Mouse (Mus musculus) activated CD4-positive, CD25-positive, alpha-beta regulatory T cell, adult 4 months (primary cell): ENCODE data around the gene Ski. TPM values are rescaled to one million over a fixed set of nuclear protein-coding genes. Genes with fewer than 3 reads are reported as not detected.
A peak's percentile ranks its signal among the peaks of the same experiment; 100 is the strongest.
"Not testable (repeated sequence)": the region's sequence is repeated elsewhere in the genome, so short reads cannot be mapped to it uniquely, and the experiment has no call there.

Source experiments
- ATAC-seq: one replicate; pipeline ENCODE4 v1.8.0; 2017
- polyA plus RNA-seq, 2 experiments: library from polyadenylated mRNA; unstranded; fragments of 100-300 nt; shearing (Covaris generic); gene quantifications; one replicate each; pipeline ENCODE4 v1.2.1; 2017

The Ski gene
- 10 to 100 TPM; 24.7 to 25.0 TPM for polyA plus RNA-seq

- ATAC-seq: no peak
These were observed at the start of gene Ski for GRCm38 (mm10) chr4:155222552-155222840. TSS of gene Ski (minus strand) at chr4:155222592.

GRCm38 (mm10) chr4:155268382-155268781 lies 46.0 kb upstream of the Ski start:
- no peak for ATAC-seq

DNA sequence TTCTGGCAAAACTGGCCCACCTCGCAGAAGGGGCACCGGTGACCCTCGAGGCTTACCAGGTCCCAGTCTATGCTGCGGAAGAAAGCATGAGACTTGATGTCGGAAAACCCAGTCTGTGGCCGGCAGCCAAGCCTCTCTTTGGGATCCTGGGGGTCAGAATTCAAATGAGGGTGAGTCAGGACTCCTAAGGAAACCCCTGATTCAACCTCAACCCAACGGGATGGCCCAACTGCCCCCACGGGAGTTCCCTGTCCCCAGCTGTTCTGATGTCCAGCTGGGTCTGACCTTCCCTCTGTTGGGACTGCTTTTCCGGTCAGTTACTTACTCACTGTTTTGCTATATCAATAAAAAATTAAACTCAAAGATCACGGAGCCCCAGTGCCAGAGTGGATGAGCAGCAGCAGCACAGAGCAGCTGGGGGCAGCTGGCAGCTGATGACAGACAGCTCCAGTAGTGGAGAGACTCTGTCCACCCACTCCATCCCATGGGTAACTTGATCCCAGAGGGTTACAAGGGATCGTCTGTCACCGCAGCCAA lies 45.3 kb upstream of the Ski start:
- no peak for ATAC-seq

DNA sequence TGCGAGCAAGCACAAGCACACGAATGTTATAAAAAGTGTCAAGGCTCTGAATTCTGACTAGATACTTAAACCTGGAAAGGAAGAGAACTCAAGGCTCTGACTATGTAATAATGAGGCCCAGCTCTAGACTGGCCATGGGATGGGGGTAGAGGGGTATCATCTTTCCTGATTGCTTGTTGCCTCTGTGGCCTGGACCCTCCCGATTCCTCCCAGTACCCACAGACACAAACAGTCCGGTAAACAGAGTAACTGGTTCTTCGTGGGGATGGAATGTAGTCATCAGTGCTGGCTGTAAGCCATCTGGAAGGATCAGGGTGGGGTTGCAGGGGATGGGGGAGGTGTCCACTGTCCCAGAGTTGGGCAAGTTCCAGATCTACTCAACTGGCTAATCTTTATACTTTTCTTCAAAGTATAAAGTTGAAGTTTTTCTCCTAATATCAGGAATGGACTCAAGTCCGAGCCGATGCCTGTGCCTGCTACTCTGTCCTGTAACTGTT lies 44.7 kb upstream of the Ski start:
- no peak for ATAC-seq

DNA sequence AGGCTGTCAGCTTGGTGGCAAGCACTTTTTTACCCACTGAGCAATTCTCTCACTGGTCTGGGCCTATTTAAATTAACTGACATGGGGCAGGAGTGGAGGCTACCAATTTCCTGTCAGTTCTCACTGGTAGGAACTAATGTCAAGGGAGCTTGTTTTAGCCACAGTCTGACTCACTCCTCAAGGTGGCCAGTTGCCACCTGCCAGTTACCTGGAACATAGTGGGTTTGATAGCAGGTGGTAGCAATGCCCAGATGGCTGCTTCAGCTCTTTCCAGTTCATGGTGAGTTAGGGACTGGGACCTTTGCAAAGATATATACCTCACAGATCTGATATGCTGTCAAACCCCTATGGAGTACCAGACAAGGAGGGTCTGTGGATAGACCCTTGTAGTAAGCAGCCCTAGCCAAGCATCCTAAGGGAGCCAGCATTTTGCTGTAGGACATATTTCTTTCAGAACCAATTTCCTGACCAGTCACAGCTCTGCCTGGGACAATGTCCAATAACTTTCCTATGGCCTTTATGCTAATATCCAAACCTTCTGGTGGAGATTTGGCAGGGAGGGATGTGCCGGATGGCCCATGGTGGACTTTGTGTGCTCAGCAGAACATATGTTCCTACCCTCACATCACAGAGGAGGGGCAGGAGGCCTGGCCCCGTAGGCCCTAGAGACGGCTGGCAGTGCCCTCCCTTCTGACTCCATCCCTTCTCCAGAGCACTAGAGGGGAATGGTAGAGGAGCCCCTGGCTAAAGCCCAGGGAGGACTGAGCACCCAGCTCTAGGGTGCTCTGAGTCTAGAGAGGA lies 42.3 kb upstream of the Ski start:
- ATAC-seq: no peak

GRCm38 (mm10) chr4:155252253-155252652 lies 29.9 kb upstream of the Ski start:
- ATAC-seq: no peak

DNA sequence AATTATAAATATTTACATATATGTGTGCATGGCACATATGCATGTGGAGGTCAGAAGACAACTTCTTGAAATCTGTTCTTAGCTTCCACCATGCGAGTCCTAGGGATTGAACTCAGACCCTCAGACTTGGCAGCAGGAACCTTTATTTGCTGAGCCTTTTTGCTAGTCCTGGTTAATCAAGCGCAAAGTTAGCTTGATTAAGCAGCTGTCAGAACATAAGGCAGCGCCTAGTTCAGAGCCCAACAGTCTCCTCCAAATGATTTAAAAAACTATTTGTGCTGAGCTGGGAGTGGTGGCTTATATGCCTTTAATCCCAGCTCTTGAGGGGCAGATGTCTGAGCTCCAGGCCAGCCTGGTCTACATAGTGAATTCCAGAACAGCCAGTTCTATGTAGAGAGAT lies 28.8 kb upstream of the Ski start:
- no peak for ATAC-seq

DNA sequence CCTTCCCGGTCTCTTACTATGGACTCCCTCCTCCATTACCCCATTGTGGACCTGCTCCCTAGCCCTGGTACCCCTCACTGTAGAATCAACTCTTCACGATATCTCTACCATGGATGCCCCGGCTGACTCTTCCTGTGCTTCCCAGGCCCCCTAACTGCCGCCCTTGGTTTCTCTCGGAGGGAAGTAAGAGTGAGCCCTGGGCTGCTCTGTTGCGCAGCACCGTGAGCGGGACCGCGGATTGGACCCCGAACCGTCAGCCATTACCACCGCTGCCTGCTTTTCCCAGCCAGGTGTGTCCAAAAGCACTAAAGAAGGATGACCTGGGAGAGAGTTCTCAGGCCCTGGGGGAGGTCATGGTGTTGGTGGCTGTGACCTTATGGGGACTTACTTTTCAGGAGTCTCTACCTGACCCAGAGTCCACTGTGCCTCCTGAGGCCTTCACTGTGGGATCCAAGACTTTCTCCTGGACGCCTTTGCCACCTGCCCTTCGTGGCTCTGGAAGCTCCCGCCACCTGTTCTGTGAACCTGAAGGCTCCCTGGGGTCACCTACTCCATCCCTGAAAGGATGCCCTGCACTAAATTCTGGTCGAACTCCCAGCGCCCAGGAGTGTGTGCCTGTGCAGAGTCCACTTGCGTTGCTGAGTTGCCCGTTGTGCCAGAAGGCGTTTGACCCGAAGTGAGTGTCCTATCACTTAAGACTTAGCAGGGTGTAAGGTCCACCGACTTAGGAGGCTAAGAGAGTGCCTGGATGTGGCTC lies 28.1 kb upstream of the Ski start:
- ATAC-seq: peak; percentile 20

GRCm38 (mm10) chr4:155249648-155250351 lies 27.4 kb upstream of the Ski start, which contains the start of gene Faap20:
TSS of gene Faap20 (plus strand) at chr4:155249802.
- ATAC-seq: peak; percentile 84

DNA sequence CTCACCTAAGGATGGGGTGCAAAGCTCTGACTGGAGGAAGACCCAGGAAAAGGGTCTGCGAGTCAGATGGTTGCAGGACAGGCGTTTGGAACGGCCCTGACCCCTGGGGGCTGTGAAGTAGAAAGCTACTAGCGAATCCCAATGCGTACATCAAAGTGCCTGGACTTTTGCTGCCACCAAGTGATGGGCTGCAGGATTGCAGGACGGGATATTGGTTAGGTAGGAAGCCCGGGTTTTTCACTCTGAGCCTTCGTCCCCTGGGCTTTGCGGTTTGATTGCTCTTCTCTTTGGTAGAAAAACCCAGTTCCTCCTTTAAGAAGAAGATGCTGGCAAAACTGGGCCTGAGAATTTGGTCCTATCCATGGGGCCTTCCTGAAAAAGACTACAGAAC lies 26.9 kb upstream of the Ski start:
- peak; percentile 62 for ATAC-seq

GRCm38 (mm10) chr4:155248054-155248453 lies 25.7 kb upstream of the Ski start:
- ATAC-seq: not testable (repeated sequence)

DNA sequence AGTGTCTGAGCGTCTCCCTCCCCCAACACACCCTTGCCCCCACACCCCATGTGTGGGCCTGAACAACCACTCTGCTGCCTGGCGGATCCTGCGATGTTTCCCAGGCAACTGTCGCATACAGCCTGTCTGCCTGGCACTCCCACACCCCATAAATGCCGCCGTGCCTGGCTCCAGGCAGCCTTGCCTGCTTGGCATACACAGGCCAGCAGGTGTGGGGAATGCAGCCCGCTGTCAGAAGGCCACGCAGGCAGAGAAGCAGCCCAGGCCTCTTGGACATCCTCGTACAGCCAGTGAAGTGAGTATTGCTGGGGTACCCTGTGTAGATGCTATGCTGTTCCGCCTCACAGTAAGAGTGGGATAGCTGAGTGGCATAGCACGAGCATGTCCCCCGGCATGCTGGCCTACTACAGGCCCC lies 24.3 kb upstream of the Ski start:
- ATAC-seq: no peak

DNA sequence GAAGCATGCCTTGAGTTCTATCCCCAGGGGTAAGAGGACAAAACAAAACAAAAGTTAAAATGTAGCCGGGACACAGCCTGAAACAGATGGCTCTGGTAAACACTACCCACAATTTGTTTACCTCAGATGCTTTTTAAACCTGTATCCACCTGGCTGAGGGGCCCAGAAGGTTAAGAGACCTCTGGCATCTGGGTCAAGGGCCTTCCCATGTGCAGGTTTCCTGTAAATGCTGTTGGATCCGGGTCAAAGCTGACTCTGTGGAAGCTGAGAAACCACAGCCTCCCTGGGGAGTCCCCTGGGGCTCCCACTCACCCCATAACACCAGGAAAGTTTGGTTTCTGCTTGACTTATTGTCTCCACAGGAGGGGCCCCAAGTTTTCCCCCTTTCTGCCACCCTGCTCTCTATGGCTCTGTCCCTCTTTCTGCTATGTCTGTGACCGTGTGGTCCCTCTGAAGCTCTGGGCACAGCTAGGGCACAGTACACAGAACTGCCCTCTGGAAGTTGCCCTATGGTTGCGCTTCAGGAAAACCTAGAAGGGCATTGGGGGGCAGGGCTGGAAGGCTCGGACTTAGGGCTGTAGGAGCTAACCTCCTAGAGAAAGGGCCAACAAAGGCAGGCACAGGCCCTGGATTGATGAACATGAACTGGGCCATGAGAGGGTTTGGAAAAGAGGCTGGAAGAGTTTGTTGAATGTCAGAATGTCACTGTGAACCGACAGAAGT lies 23.5 kb upstream of the Ski start:
- ATAC-seq: no peak

DNA sequence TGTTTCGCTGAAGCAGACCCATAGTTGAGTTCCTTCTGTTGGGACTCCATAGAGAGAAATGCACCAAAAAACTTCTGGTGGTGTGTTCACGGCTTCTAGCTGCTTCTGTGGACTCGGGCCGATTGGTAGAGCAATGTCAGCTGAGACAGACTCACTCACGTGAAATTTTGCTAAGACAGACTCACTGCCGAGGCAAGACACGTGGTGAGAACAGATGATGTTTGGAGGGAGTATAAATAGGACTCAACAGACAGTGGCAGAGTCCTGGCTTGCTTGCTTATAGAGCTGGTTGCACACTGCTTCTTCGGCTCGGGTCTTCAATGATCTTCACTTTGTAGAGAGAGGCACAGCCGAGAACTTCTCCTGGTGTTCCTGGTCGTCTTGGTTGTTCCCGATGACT lies 20.8 kb upstream of the Ski start:
- no peak for ATAC-seq

GRCm38 (mm10) chr4:155242292-155242691 lies 19.9 kb upstream of the Ski start:
- no peak for ATAC-seq

GRCm38 (mm10) chr4:155241789-155242188 lies 19.4 kb upstream of the Ski start:
- ATAC-seq: no peak

DNA sequence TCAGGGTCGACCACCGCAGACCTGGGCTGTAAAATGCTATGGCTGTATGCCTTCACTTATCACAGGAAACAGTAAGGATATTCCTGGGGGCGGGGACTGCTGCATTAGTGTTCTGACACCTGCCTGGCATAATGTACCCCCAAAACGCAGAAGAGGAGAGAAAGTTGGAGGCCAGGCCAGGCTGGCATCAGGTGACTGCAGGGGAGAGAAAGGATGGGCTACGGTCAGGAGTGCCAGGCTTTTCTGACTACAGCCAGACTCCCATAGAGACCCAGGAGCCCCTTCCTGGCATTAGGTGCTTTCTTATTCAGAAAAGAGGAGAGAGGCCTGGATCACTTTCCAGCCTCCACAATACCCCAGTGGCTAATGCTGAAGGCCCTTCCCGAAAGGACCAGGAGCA lies 17.1 kb upstream of the Ski start:
- no peak for ATAC-seq

- no peak for ATAC-seq
These were observed 15.9 kb upstream of the Ski start for GRCm38 (mm10) chr4:155238276-155238675.

GRCm38 (mm10) chr4:155236737-155237385 lies 14.5 kb upstream of the Ski start:
- ATAC-seq: no peak

DNA sequence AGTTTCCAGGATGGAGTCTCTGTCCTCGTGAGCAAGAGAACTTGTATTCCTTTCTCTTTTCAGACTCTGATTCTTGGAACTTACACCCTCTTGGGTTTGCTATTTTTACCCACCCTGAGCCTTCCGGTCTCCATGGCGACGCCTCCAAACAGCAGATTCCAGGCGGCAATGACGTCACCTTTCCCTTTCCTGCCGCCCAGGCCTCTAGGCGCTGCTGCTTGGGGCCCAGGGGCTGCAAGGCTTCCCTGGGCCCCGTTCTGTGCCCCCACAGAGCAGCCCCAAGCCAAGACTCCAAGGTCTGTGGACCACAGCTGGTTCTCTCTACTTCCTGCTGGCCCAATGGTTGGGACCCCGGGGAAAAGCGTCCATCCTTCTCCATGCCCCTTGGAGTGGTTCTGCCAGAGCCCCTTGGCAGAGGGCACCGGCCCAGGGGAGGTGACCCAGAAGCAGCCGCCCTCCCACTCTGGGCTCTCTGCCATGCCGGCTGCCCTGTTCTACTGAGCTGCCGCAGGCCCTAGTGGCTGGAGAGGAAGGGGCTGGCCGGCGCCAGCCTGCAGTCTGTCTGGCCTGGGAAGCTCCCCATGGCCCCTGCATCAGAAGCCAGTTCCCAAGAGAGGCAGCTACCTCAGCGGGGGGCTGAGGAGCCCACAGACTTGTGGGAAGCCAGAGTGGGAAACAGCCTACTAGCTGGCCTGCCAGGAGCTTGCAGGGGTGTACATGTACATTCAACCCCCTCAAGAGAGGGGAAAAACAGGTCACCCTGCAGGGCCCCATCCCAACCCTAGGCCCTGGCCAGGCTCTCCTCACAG lies 13.1 kb upstream of the Ski start:
- peak; percentile 85 for ATAC-seq
